Mouse (Mus musculus): ENCODE measurements around the gene Sct. TPM values are rescaled to one million over a fixed set of nuclear protein-coding genes. Genes with fewer than 3 reads are reported as not detected.

The Sct gene
- polyA plus RNA-seq (2012; ENCODE audit: insufficient read depth, insufficient read length, low replicate concordance, missing spikeins) = not detected in 2 replicates

DNA sequence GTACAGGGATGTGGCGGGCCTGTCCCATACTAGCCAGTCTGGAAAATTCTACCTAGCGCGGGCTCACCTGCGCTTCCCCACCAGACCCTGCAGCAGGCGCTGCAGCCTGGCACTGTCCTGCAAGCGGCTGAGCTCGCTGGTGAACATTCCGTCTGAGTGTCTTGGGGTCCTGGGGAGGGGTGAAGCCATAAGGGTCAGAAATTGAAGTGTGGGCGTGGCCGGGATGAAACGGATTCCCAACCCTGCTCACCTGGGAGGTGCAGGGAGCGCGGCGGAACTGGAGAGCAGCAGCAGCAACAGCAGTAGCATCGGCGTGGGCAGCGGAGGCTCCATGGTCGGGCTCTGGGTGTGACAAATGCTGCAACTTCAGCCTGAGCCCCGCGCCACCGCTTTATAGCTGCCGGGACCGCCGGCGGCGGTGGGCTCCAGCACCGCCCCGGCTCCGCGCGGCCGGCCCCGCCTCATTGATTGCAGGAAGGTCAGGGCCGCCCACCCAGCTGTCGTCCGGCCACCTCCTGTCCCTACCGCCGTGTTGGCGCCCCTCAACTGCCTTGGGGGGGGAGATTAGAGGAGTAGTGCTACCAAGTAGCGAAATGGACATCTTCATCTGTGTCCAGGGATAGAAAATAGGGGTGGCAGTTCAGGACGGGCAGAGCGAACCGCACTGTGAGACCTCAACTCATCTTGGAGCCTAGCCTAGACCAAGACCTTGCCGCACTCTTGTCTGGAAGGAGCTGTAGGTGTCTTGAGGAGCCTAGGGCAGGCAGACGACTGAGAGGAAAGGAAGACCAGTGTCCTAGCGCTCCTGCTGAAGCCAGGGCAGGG, at the start of gene Sct:
Sct (minus strand) TSS at position 368 of the 825 bp plus-strand sequence.
- Histone ChIP-seq H3K27ac (ENCODE audit: insufficient read depth, low read depth, low read length) (no peak within 1 kb of the TSS), H3K4me1 (ENCODE audit: control insufficient read depth, insufficient read depth, low read length) (peaks cover 9% of the 10 kb centered on the region), H3K4me3 (ENCODE audit: insufficient read depth, low read depth, low read length) (peak within 1 kb of the TSS; percentile 17)
- WGBS = 8% methylated on average over 46 of the region's 46 CpGs
- TF ChIP-seq CTCF (IDR thresholded peaks at IDR 0.05; ENCODE audit: insufficient read depth, low read depth, low read length) = no peak
- TF ChIP-seq POLR2A (IDR thresholded peaks at IDR 0.05; ENCODE audit: insufficient read depth, low read depth, low read length) = no peak

DNA sequence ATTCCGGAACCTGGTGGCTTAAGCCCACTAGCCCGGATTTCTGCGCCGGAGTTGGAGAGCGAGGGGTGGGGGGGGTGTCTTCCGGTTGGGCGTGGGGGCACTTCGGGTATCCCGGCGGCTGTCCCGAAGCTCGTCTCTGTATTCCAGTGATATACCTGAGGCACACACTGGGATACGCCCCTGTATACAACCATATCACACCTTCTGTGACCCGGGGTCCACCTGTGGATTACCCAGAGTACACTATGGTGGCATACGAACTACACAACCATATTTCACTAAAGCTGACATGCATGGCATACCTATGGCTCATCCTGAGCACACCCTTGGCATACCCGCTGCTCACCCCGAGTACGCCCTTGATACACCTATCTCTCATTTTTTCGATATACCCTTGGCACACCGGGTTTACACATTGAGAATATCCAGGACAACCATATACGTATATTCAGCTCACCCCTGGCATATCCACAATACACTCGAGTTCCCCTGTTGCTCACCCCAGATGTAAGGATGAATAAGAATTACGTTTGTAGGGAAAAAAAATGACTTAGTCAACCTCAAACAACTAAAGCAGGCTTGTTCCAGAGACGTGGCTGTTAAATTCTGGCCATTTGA, 49.5 kb upstream of the Sct start:
- Histone ChIP-seq H3K4me1 (ENCODE audit: control insufficient read depth, insufficient read depth, low read length) (peaks cover 9% of the 10 kb centered on the region), H3K27ac (ENCODE audit: insufficient read depth, low read depth, low read length) (peak overlapping the region; percentile 64), H3K4me3 (ENCODE audit: insufficient read depth, low read depth, low read length) (peak overlapping the region; percentile 61)
- WGBS = 11% methylated on average over 24 of the region's 24 CpGs
- TF ChIP-seq POLR2A (IDR thresholded peaks at IDR 0.05; ENCODE audit: insufficient read depth, low read depth, low read length) = no peak
- TF ChIP-seq CTCF (IDR thresholded peaks at IDR 0.05; ENCODE audit: insufficient read depth, low read depth, low read length) = no peak

DNA sequence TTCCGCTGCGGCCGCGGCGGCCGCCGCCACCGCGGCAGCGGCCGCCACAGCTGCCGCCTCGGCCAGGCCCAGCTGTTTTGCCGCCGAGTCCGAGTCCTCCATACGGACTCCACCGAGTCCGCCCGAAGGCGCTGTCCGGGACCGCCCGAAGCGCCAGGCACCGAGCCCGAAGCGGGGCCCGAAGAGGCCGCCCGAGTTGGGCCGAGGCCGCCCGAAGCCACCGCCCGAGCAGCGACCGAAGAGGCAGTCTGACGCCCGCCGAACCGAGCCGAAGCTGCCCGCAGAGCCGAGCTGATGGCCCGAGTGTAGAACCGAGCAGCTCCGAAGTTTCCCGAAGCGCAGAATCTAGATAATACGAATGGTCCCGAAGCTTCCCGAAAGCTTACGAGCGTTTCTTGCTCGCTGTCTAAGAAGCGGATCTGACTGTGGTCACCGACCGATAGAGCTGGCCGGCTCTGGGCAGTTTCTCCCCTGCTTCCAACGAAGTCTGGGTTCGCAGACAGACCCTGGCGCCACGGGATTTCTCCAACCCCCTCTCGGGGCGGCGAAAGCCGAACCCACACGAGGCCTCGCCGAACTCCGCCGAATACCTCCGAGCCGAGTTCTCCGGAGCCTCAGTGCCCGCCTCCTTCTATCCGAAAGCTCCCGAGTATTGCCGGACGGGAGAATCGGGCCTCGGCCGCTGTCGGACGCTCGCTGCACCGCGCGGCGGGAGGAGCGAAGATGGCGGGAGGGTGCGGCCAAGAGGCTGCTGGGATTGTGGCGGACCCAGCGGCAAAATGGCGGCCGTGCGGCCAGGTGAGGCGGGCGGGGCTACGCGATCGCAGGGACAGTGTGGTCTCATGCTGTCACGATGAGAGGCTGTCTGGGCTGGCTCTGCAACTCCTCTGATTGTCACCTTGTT, 48.8 kb upstream of the Sct start, which contains the start of the genes Deaf1 and Tmem80:
Deaf1 (minus strand) TSS at position 222 of the 904 bp plus-strand sequence.
Tmem80 (plus strand) TSS at position 271 of the 904 bp plus-strand sequence.
- TF ChIP-seq CTCF (IDR thresholded peaks at IDR 0.05; ENCODE audit: insufficient read depth, low read depth, low read length) = no peak
- TF ChIP-seq POLR2A (IDR thresholded peaks at IDR 0.05; ENCODE audit: insufficient read depth, low read depth, low read length) = peak; percentile 80
- Histone ChIP-seq H3K27ac (ENCODE audit: insufficient read depth, low read depth, low read length) (peak within 1 kb of the TSS; percentile 98), H3K4me1 (ENCODE audit: control insufficient read depth, insufficient read depth, low read length) (peaks cover 9% of the 10 kb centered on the region), H3K4me3 (ENCODE audit: insufficient read depth, low read depth, low read length) (peak within 1 kb of the TSS; percentile 61)
- WGBS = under 1% methylated on average over 104 of the region's 105 CpGs

DNA sequence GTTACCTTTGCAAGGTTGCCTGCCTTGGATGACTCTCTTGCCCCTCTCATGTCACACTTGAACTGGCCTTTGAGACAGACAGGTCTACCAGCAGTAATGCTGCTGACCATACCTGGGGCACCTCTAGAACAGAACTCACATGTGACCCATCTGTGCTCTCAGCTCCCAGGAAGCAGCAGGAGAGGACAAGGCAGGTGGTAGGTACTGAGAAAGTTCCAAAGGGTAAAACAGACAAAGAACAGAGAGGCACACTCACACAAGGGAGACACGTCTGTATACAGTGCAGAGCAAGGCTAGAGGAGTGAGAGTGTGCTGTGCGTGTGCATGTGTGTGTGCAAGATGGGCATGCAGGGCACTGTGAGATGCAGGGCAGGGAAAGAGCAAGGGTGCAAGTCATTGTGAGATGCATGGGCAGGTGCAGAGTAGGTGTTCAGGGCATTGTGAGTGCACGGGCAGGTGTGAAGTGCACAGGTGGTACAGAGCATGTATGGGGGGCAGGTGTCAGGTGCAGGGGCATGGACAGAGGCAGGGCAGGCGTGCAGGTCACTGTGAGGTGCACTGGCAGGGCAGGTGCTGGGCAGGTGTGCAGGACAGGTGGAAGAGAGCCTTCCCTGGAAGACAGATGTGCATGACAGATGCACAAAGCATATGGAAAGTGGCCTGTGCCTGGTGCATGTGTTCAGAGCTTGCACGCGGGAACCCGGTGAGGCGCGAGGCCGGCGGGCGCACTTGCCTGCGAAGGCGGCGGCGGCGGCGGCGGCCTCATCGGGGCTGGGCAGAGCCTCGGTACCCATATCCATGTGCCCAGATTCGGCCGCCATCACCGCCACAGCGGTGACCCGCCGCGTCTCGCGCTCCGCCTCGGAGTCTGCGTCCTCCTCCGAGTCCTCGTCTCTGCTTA, 47.9 kb upstream of the Sct start:
- WGBS = 7% methylated on average over 19 of the region's 35 CpGs
- Histone ChIP-seq H3K4me3 (ENCODE audit: insufficient read depth, low read depth, low read length) (peak overlapping the region; percentile 61), H3K27ac (ENCODE audit: insufficient read depth, low read depth, low read length) (peak overlapping the region; percentile 57; the same call in 1 of the 2 replicates), H3K4me1 (ENCODE audit: control insufficient read depth, insufficient read depth, low read length) (peaks cover 9% of the 10 kb centered on the region)
- TF ChIP-seq CTCF (IDR thresholded peaks at IDR 0.05; ENCODE audit: insufficient read depth, low read depth, low read length) = no peak
- TF ChIP-seq POLR2A (IDR thresholded peaks at IDR 0.05; ENCODE audit: insufficient read depth, low read depth, low read length) = no peak

DNA sequence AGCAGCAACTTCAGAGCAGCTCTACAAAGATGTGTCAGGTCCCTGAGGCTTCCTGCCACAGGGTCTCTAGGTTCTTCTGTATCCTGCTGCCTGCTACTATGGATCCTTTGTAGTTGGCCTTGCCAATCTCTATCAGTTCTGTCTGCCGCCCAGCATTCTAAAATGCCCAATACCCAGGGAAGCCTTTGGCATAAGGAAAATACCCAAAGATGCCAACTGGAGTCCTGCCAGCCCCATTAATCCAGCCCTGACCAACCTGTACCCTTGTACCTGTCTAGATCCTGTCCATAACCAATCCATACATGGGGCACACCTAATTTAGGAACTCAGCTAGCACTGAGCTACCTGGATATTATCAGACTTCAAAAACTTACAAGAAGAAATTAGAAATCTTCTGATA, 45.8 kb upstream of the Sct start:
- Histone ChIP-seq H3K4me3 (ENCODE audit: insufficient read depth, low read depth, low read length) (no peak overlapping the region), H3K4me1 (ENCODE audit: control insufficient read depth, insufficient read depth, low read length) (peaks cover 9% of the 10 kb centered on the region), H3K27ac (ENCODE audit: insufficient read depth, low read depth, low read length) (no peak overlapping the region)
- no peak for TF ChIP-seq CTCF (IDR thresholded peaks at IDR 0.05; ENCODE audit: insufficient read depth, low read depth, low read length)
- no peak for TF ChIP-seq POLR2A (IDR thresholded peaks at IDR 0.05; ENCODE audit: insufficient read depth, low read depth, low read length)
- 58% methylated on average over 1 of the region's 1 CpGs for WGBS

DNA sequence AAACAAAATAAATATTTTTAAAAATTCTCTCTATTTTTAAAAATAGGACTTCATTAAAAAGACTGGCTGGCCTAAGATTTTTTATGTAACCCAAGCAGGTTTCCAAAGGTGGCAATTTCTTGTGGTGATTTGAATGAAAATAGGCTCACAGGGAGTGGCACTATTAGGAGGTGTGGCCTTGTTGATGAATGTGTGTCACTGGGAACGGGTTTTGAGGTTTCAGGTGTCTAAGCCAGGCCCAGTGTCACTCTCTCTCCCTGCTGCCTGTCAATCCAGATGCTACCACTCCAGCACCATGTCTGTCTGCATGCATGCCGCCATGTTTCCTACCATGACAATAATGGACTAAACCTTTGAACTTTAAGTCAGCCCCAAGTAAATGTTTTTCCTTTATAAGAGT, 40.5 kb upstream of the Sct start:
- H3K27ac ChIP-seq (ENCODE audit: insufficient read depth, low read depth, low read length) = no peak overlapping the region
- 80% methylated on average over 2 of the region's 2 CpGs for whole genome bisulfite sequencing
- H3K4me3 ChIP-seq (ENCODE audit: insufficient read depth, low read depth, low read length) = no peak overlapping the region
- TF ChIP-seq POLR2A (IDR thresholded peaks at IDR 0.05; ENCODE audit: insufficient read depth, low read depth, low read length) (no peak), CTCF (IDR thresholded peaks at IDR 0.05; ENCODE audit: insufficient read depth, low read depth, low read length) (no peak)
- H3K4me1 ChIP-seq (ENCODE audit: control insufficient read depth, insufficient read depth, low read length) = no peaks in the 10 kb centered on the region

DNA sequence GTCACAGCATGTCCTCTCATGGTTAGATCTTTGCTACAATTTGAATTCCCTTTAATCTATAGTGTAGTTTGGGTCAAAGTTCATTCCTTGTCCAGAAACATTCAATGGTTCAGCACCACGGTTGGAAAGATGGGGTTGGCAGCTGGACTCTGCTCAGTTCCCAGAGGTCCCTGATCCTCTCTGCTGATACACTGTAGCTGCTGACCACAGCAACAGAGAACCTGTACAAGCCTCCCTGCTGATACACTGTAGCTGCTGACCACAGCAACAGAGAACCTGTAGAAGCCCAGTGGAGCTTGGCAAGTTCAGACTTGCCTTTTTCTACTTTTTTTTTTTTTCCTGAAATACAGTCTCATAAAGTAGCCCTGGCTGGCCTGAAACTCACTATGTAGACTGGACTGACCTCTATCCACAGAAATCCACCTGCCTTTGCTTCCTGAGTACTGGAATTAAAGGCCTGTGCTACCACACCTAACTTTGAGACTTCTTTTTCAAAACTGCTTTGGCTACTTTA, 38.7 kb upstream of the Sct start:
- no peaks in the 10 kb centered on the region for H3K4me1 ChIP-seq (ENCODE audit: control insufficient read depth, insufficient read depth, low read length)
- no peak for TF ChIP-seq POLR2A (IDR thresholded peaks at IDR 0.05; ENCODE audit: insufficient read depth, low read depth, low read length)
- no peak for TF ChIP-seq CTCF (IDR thresholded peaks at IDR 0.05; ENCODE audit: insufficient read depth, low read depth, low read length)
- WGBS = 68% methylated on average over 1 of the region's 1 CpGs
- no peak overlapping the region for H3K27ac ChIP-seq (ENCODE audit: insufficient read depth, low read depth, low read length)
- H3K4me3 ChIP-seq (ENCODE audit: insufficient read depth, low read depth, low read length) = no peak overlapping the region

Measured in olfactory bulb, adult 2 months (tissue).